Mouse (Mus musculus): ENCODE measurements around the gene Tars2. TPM values are rescaled to one million over a fixed set of nuclear protein-coding genes. Genes with fewer than 3 reads are reported as not detected.

Tars2 gene
- total and polyA plus RNA-seq, 3 experiments, result 59.8 to 97.6 (median 71.1) TPM

- Histone ChIP-seq H3K4me1 (ENCODE audit: control insufficient read depth in 1 of 2, insufficient read depth in 2 of 2) (peaks cover 9 to 22% of the 10 kb centered on the region in 2 experiments; a peak in 3 of 4 replicates), H3K9ac (ENCODE audit: insufficient read depth, low read depth) (no peak overlapping the region), H3K4me2 (ENCODE audit: insufficient read depth, low read depth, poor library complexity, severe bottlenecking) (no peak overlapping the region), H3K27me3 (replicated peaks) (no peaks in the 10 kb centered on the region), H3K27ac (ENCODE audit: insufficient read depth, low read depth) (no peak overlapping the region), H3K4me3 (replicated peaks in 1 of 3; ENCODE audit: low read depth in 2 of 3, low read length in 2 of 3, poor library complexity in 1 of 3) (no peak overlapping the region), H3K9me3 (replicated peaks; ENCODE audit: low read length) (peaks cover 4% of the 10 kb centered on the region), H3K79me2 (replicated peaks; ENCODE audit: control insufficient read depth, extremely low read depth, insufficient read depth, poor library complexity, severe bottlenecking) (no peaks in the 10 kb centered on the region), H3K36me3 (replicated peaks in 1 of 2; ENCODE audit: control insufficient read depth in 1 of 2, insufficient read depth in 1 of 2, low read length in 1 of 2) (no peaks in the 10 kb centered on the region)
- TF ChIP-seq MEF2A (IDR thresholded peaks at IDR 0.05; ENCODE audit: borderline replicate concordance, low read depth, low read length) (no peak), HCFC1 (IDR thresholded peaks at IDR 0.05; ENCODE audit: low read depth, low read length) (no peak), PAX5 (IDR thresholded peaks at IDR 0.05; ENCODE audit: low read length) (no peak)
- in situ Hi-C loops (cut with MboI; ENCODE audit: low pct_ligation_motif_present, low pct_unique_long_range_greater_than_20kb, low sequenced_read_pairs) (no loop called here), dilution Hi-C loops (cut with MboI; ENCODE audit: extremely low pct_ligation_motif_present, extremely low pct_unique_long_range_greater_than_20kb, low sequenced_read_pairs) (no loop called here)
- DNase-seq (ENCODE audit: extremely low read depth), result no peak
Measured at GRCm38 (mm10) chr3:95709044-95709443, 51.0 kb downstream of the Tars2 start.

- no peak overlapping the region for H3K9ac ChIP-seq (ENCODE audit: insufficient read depth, low read depth)
- TF ChIP-seq TBP (conservative IDR thresholded peaks at IDR 0.05; ENCODE audit: low read depth, low read length), result no peak
- TF ChIP-seq JUND (conservative IDR thresholded peaks at IDR 0.05; ENCODE audit: low read depth, low read length), result no peak
- TF ChIP-seq CHD1 (IDR thresholded peaks at IDR 0.05; ENCODE audit: low read depth, low read length), result no peak
- no peak for TF ChIP-seq IRF4 (IDR thresholded peaks at IDR 0.05; ENCODE audit: low read depth, low read length)
- no peak for TF ChIP-seq MAFK (IDR thresholded peaks at IDR 0.05; ENCODE audit: insufficient replicate concordance, low read length)
- no peak for TF ChIP-seq MYC (IDR thresholded peaks at IDR 0.05; ENCODE audit: low read depth, low read length)
- no peak for TF ChIP-seq RCOR1 (conservative IDR thresholded peaks at IDR 0.05; ENCODE audit: low read depth, low read length)
- no peak for TF ChIP-seq NRF1 (IDR thresholded peaks at IDR 0.05; ENCODE audit: low read depth, low read length)
- no peak for TF ChIP-seq MEF2A (IDR thresholded peaks at IDR 0.05; ENCODE audit: borderline replicate concordance, low read depth, low read length)
- TF ChIP-seq HCFC1 (IDR thresholded peaks at IDR 0.05; ENCODE audit: low read depth, low read length), result no peak
- TF ChIP-seq E2F4 (IDR thresholded peaks at IDR 0.05; ENCODE audit: insufficient replicate concordance, low read depth, low read length), result no peak
- TF ChIP-seq EP300 (IDR thresholded peaks at IDR 0.05; ENCODE audit: low read length), result no peak
- no peak for TF ChIP-seq UBTF (IDR thresholded peaks at IDR 0.05; ENCODE audit: low read depth, low read length)
- TF ChIP-seq SIN3A (IDR thresholded peaks at IDR 0.05; ENCODE audit: low read length), result no peak
- TF ChIP-seq ZC3H11A (IDR thresholded peaks at IDR 0.05; ENCODE audit: low read depth, low read length), result no peak
- TF ChIP-seq POLR2AphosphoS2 (IDR thresholded peaks at IDR 0.05; ENCODE audit: low read depth, low read length), result no peak
- TF ChIP-seq BHLHE40 (IDR thresholded peaks at IDR 0.05; ENCODE audit: low read depth, low read length), result no peak
- no peak for TF ChIP-seq KAT2A (IDR thresholded peaks at IDR 0.05; ENCODE audit: insufficient replicate concordance, low read length)
- no peak for TF ChIP-seq MAX (IDR thresholded peaks at IDR 0.05; ENCODE audit: low read length)
- TF ChIP-seq GABPA (IDR thresholded peaks at IDR 0.05; ENCODE audit: insufficient replicate concordance, low read depth, low read length), result no peak
- in situ Hi-C loops (cut with MboI; ENCODE audit: low pct_ligation_motif_present, low pct_unique_long_range_greater_than_20kb, low sequenced_read_pairs) (no loop called here), dilution Hi-C loops (cut with MboI; ENCODE audit: extremely low pct_ligation_motif_present, extremely low pct_unique_long_range_greater_than_20kb, low sequenced_read_pairs) (no loop called here)
- no peaks in the 10 kb centered on the region for H3K36me3 ChIP-seq (replicated peaks in 1 of 2; ENCODE audit: control insufficient read depth in 1 of 2, insufficient read depth in 1 of 2, low read length in 1 of 2)
- H3K27ac ChIP-seq (ENCODE audit: insufficient read depth, low read depth), result no peak overlapping the region
- no peaks in the 10 kb centered on the region for H3K27me3 ChIP-seq (replicated peaks)
- H3K4me3 ChIP-seq (replicated peaks in 1 of 3; ENCODE audit: low read depth in 2 of 3, low read length in 2 of 3, poor library complexity in 1 of 3), result no peak overlapping the region
- H3K4me1 ChIP-seq (ENCODE audit: control insufficient read depth in 1 of 2, insufficient read depth in 2 of 2), result peaks cover 9 to 22% of the 10 kb centered on the region in 2 experiments; a peak in 3 of 4 replicates
- H3K4me2 ChIP-seq (ENCODE audit: insufficient read depth, low read depth, poor library complexity, severe bottlenecking), result no peak overlapping the region
- H3K9me3 ChIP-seq (replicated peaks; ENCODE audit: low read length), result no peaks in the 10 kb centered on the region
- H3K79me2 ChIP-seq (replicated peaks; ENCODE audit: control insufficient read depth, extremely low read depth, insufficient read depth, poor library complexity, severe bottlenecking), result no peaks in the 10 kb centered on the region
- peak; percentile 41 for DNase-seq (ENCODE audit: extremely low read depth)
Measured at GRCm38 (mm10) chr3:95707497-95707896, 52.5 kb downstream of the Tars2 start.

Data from CH12.LX (cell line).